Mouse (Mus musculus) intestine, embryonic 16.5 days (tissue): ENCODE data around the gene Gdf10. TPM values are rescaled to one million over a fixed set of nuclear protein-coding genes. Genes with fewer than 3 reads are reported as not detected.

Source experiments
- ATAC-seq: fragments of 200-750 bp; cut with Nextera tagmentation; 2 replicates; pipeline ENCODE4 v1.8.0; 2017; ENCODE audit warnings: moderate TSS enrichment, moderate library complexity
- H3K27ac ChIP-seq: fragments of 300-500 bp; sonication (generic); 2 replicates; pipeline ENCODE4 v1.5.1; 2014; ENCODE audit warnings: mild to moderate bottlenecking, low read length
- H3K27me3 ChIP-seq: fragments of 300-500 bp; sonication (generic); replicated peaks from 2 replicates; pipeline ENCODE4 v1.6.1; 2014; ENCODE audit warnings: low read length, control low read depth, mixed read lengths; ENCODE audit not compliant: control insufficient read depth, insufficient read depth
- H3K36me3 ChIP-seq: fragments of 300-500 bp; sonication (generic); 2 replicates; pipeline ENCODE4 v1.6.1; 2014; ENCODE audit warnings: low read length, control low read depth; ENCODE audit not compliant: control insufficient read depth, insufficient read depth
- H3K4me1 ChIP-seq: fragments of 300-500 bp; sonication (generic); 2 replicates; pipeline ENCODE4 v1.6.1; 2014; ENCODE audit warnings: low read length, control low read depth, mixed read lengths; ENCODE audit not compliant: control insufficient read depth, insufficient read depth
- H3K4me2 ChIP-seq: fragments of 300-500 bp; sonication (generic); 2 replicates; pipeline ENCODE4 v1.6.1; 2014; ENCODE audit warnings: low read depth, low read length, control low read depth
- H3K4me3 ChIP-seq: fragments of 300-500 bp; sonication (generic); 2 replicates; pipeline ENCODE4 v1.5.1; 2014; ENCODE audit warnings: mild to moderate bottlenecking, low read length
- H3K9ac ChIP-seq: fragments of 300-500 bp; sonication (generic); 2 replicates; pipeline ENCODE4 v1.6.1; 2014; ENCODE audit warnings: low read depth, low read length
- H3K9me3 ChIP-seq: fragments of 300-500 bp; sonication (generic); 2 replicates; pipeline ENCODE4 v1.6.1; 2016; ENCODE audit warnings: low read length, control low read depth; ENCODE audit not compliant: control insufficient read depth
- whole genome bisulfite sequencing: fragments of 180-500 bp; shearing (Covaris S2); extraction: QIAGEN DNeasy Blood & Tissue Kit; methylation state at CpG from one replicate; pipeline ENCODE4 v1.1.7; 2014; 5-methylcytosine and 5-hydroxymethylcytosine counted together
- polyA plus RNA-seq: library from polyadenylated mRNA; unstranded; fragments of >200 nt; fragmentation: Nextera tagmentation; extraction: Ambion mirVana; gene quantifications from 2 replicates; pipeline ENCODE4 v1.2.1, GENCODE M21; 2015

Gdf10 gene
- polyA plus RNA-seq, 1 experiment from 2014 or later = 6.6 TPM

GRCm38 (mm10) chr14:33895777-33896176 lies 27.6 kb upstream of the Gdf10 start:
- H3K4me1 ChIP-seq = no peaks in the 10 kb centered on the region
- H3K4me2 ChIP-seq = no peak overlapping the region
- H3K36me3 ChIP-seq = no peaks in the 10 kb centered on the region
- H3K27ac ChIP-seq = no peak overlapping the region
- no peaks in the 10 kb centered on the region for H3K9me3 ChIP-seq
- 87% methylated on average over 5 of the region's 5 CpGs for WGBS
- H3K9ac ChIP-seq = no peak overlapping the region
- H3K27me3 ChIP-seq = no peaks in the 10 kb centered on the region
- no peak overlapping the region for H3K4me3 ChIP-seq
- no peak for ATAC-seq

GRCm38 (mm10) chr14:33896628-33897300 lies 26.6 kb upstream of the Gdf10 start:
- H3K9me3 ChIP-seq = no peaks in the 10 kb centered on the region
- H3K9ac ChIP-seq = no peak overlapping the region
- no peaks in the 10 kb centered on the region for H3K27me3 ChIP-seq
- H3K27ac ChIP-seq = no peak overlapping the region
- H3K4me3 ChIP-seq = no peak overlapping the region
- H3K4me1 ChIP-seq = no peaks in the 10 kb centered on the region
- no peak overlapping the region for H3K4me2 ChIP-seq
- WGBS = 54% methylated on average over 9 of the region's 9 CpGs
- no peaks in the 10 kb centered on the region for H3K36me3 ChIP-seq
- no peak for ATAC-seq

GRCm38 (mm10) chr14:33902783-33903182 lies 20.6 kb upstream of the Gdf10 start:
- no peaks in the 10 kb centered on the region for H3K9me3 ChIP-seq
- WGBS = 89% methylated on average over 4 of the region's 4 CpGs
- H3K9ac ChIP-seq = no peak overlapping the region
- no peaks in the 10 kb centered on the region for H3K4me1 ChIP-seq
- no peaks in the 10 kb centered on the region for H3K27me3 ChIP-seq
- H3K36me3 ChIP-seq = no peaks in the 10 kb centered on the region
- no peak for ATAC-seq
- H3K27ac ChIP-seq = no peak overlapping the region
- no peak overlapping the region for H3K4me2 ChIP-seq
- H3K4me3 ChIP-seq = no peak overlapping the region

GRCm38 (mm10) chr14:33903199-33903598 lies 20.2 kb upstream of the Gdf10 start:
- WGBS = 78% methylated on average over 1 of the region's 1 CpGs
- Histone ChIP-seq H3K9me3 (no peaks in the 10 kb centered on the region), H3K36me3 (no peaks in the 10 kb centered on the region), H3K27ac (no peak overlapping the region), H3K4me3 (no peak overlapping the region), H3K27me3 (no peaks in the 10 kb centered on the region), H3K4me2 (no peak overlapping the region), H3K4me1 (no peaks in the 10 kb centered on the region), H3K9ac (no peak overlapping the region)
- ATAC-seq = no peak

- Histone ChIP-seq H3K36me3 (no peaks in the 10 kb centered on the region), H3K27me3 (no peaks in the 10 kb centered on the region), H3K27ac (no peak overlapping the region), H3K4me2 (no peak overlapping the region), H3K9ac (no peak overlapping the region), H3K4me3 (no peak overlapping the region), H3K4me1 (no peaks in the 10 kb centered on the region), H3K9me3 (no peaks in the 10 kb centered on the region)
- no peak for ATAC-seq
Measured at GRCm38 (mm10) chr14:33904851-33905250, 18.5 kb upstream of the Gdf10 start.

GRCm38 (mm10) chr14:33913727-33914126 lies 9.7 kb upstream of the Gdf10 start:
- H3K9ac ChIP-seq = no peak overlapping the region
- H3K9me3 ChIP-seq = no peaks in the 10 kb centered on the region
- no peak overlapping the region for H3K27ac ChIP-seq
- H3K4me3 ChIP-seq = no peak overlapping the region
- no peaks in the 10 kb centered on the region for H3K27me3 ChIP-seq
- no peak for ATAC-seq
- no peaks in the 10 kb centered on the region for H3K4me1 ChIP-seq
- no peaks in the 10 kb centered on the region for H3K36me3 ChIP-seq
- no peak overlapping the region for H3K4me2 ChIP-seq
- WGBS = 35% methylated on average over 3 of the region's 3 CpGs

GRCm38 (mm10) chr14:33914206-33914605 lies 9.2 kb upstream of the Gdf10 start:
- no peak overlapping the region for H3K27ac ChIP-seq
- no peaks in the 10 kb centered on the region for H3K27me3 ChIP-seq
- no peak overlapping the region for H3K9ac ChIP-seq
- H3K36me3 ChIP-seq = no peaks in the 10 kb centered on the region
- no peak for ATAC-seq
- WGBS = 87% methylated on average over 9 of the region's 9 CpGs
- H3K9me3 ChIP-seq = no peaks in the 10 kb centered on the region
- H3K4me3 ChIP-seq = no peak overlapping the region
- no peaks in the 10 kb centered on the region for H3K4me1 ChIP-seq
- no peak overlapping the region for H3K4me2 ChIP-seq

GRCm38 (mm10) chr14:33920727-33921559 lies 2.4 kb upstream of the Gdf10 start:
- Histone ChIP-seq H3K9me3 (no peaks in the 10 kb centered on the region), H3K4me3 (no peak overlapping the region), H3K9ac (no peak overlapping the region), H3K4me2 (no peak overlapping the region), H3K36me3 (no peaks in the 10 kb centered on the region), H3K4me1 (0 out of 2 replicates have a peak, but pooled peaks cover 3% of the 10 kb centered on the region), H3K27ac (no peak overlapping the region), H3K27me3 (peaks cover 27% of the 10 kb centered on the region)
- ATAC-seq = no peak
- 50% methylated on average over 14 of the region's 14 CpGs for WGBS

GRCm38 (mm10) chr14:33922771-33923167 lies 618 bp upstream of the Gdf10 start:
- H3K4me1 ChIP-seq = 0 out of 2 replicates have a peak, but pooled peaks cover 3% of the 10 kb centered on the region

More at GRCm38 (mm10) chr14:33922771-33923167, 618 bp upstream of the Gdf10 start:
- H3K9me3 ChIP-seq = no peaks in the 10 kb centered on the region
- H3K4me2 ChIP-seq = peak overlapping the region; percentile 95
- no peak for ATAC-seq
- no peak overlapping the region; the same call in 1 of the 2 replicates for H3K9ac ChIP-seq
- no peaks in the 10 kb centered on the region for H3K36me3 ChIP-seq
- 20% methylated on average over 8 of the region's 8 CpGs for WGBS
- H3K27ac ChIP-seq = no peak overlapping the region
- peaks cover 27% of the 10 kb centered on the region for H3K27me3 ChIP-seq
- H3K4me3 ChIP-seq = peak overlapping the region; percentile 57
